Mouse (Mus musculus) liver, adult (tissue): ENCODE measurements around the gene 1600012H06Rik.

Source experiments
- GATA4 ChIP-seq: IDR thresholded peaks from 2 replicates; pipeline ENCODE4 v1.6.1; 2014; ENCODE audit warnings: mild to moderate bottlenecking, low read length; ENCODE audit not compliant: insufficient replicate concordance

Gene 1600012H06Rik

DNA sequence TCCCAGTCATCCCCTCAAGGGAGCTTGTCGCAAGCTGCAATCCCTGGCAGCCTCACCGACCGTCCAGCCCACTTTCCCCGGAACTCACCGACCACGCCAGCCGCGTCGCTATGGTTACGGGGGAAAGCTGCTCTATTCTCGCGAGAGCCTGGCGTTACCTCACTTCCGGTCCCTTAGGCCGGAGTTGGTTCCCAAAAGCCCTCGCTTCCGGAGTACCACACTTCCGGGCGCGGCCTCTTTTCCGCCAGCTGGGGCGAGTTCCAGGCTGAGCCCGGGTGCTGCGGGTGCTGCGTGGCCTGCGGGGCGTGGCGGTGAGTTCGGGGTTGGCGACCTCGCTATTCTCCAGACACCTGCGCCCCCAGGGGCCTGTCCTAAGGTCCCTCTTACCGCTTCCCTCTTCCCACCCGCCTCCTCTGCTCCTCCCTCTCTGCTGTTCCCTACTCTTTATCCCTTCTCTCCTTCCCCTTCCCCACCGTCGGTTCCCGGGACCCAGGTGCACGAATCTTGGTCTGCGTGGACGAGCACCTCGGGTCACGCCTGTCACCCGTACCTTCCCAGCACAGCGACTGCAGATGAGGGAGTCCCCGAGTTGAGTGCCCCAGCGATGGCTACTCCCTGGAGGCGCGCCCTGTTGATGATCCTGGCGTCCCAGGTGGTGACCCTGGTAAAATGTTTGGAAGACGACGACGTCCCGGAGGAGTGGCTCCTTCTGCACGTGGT, at the start of gene 1600012H06Rik, which contains the start of gene Wdr27:
1600012H06Rik (plus strand) TSS at position 176 of the 720 bp plus-strand sequence.
Wdr27 (minus strand) TSS at position 150 of the 720 bp plus-strand sequence.
- TF ChIP-seq GATA4, result peak; percentile 16; the same call in 1 of the 2 replicates

DNA sequence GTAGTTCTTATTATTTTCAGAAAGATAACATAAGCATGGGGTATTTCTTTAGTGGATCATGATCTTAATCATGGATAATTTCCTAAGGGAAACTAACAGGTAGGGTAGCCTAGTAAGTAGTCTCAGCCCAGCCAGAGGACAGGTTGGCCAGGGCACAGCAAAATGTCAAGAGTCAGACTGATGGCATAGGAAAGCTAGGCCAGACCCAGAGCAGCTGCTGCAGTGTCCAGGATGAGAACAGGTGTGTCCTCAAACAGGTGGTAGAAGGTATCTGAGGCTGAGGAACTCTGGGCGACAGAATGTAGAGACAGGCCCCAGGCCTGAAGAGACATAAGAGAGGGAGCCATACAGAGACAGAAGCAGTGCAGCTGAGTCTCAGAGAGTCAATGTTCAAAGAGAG, 44.0 kb upstream of the 1600012H06Rik start:
- TF ChIP-seq GATA4, result no peak

DNA sequence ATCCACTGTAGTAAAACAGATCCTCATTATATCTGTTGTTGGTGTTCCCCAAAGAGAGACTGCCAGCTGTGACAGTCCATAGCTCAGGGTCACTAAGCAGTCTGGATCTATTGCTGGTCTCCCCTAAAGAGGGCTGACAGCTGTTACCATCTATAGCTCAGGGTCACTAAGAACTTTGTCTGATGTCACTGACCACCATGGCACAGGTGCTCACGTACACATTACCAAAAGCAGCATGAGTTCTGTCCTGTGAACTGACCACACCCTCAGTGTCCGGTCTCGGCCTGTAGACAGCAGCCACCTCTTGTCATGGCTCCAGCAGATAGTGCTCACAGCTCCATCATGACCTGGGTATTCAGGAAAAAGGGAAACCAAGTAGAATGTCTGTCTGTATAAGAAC, 39.8 kb upstream of the 1600012H06Rik start:
- no peak for TF ChIP-seq GATA4

DNA sequence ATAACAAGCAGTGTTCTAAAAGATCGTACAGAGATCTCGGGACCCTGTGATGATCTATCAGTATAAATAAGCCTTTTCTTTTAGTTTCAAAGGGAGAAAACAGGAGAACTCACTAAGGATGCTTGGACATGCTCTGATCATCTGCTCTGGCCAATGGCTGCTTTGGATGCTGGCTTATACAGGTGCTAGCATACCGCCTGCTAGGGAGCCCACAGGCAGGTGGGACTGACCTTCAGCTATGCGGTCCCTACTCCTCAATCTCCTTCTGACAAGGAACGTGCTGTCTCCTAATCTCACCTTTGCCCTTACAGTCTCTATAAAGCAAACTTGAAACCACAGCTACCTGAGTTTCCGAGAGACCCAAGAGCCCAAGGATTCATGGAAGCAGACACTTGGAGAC, 38.8 kb upstream of the 1600012H06Rik start:
- no peak for TF ChIP-seq GATA4

DNA sequence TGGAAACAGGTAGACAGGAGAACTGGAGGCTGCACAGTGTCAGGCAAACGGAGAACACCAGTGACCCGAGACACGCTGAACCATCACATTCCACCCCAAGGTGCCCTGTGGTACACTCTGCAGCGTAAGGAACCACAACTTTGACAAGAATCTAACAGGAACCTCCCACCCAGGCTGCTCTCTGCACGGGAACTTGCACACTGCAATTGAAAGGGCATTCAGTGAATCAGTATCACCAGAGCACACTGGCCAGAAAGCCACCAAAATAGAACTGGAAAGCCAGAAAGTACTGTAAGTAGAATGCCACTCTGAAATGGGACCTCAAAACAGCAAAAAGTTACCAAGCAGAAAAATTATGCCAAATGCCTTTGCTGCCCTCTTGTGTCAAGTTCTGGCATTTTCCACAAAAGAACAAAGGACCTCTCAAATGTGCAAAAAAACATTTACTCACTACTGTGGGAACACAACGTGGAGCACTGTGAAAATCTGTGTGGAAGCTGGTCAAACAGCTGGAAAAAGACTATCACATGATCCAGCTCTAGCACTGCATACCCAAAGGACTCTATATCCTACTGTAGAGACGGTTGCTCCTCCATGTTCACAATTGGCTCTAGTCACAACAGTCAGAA, 38.2 kb upstream of the 1600012H06Rik start:
- TF ChIP-seq GATA4, result no peak

DNA sequence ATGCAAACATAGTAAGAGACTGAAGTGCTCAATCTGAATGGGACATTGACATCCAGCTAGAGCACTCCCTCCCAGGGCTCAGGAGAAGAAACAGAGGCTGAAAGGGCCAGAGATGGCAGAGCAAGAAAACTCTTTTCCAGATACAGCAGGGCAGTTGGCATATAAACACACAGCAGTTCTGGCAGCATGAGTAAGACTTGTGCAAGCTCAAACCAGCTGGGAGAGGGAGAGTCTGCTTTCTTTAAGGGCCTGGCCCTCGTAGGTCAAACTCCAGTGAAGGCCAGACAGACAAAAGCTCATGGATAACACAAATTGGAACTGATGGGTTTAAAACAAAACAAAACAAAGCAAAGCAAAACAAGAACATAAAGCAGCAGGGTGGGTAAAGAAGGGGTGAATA, 36.4 kb upstream of the 1600012H06Rik start:
- no peak for TF ChIP-seq GATA4

DNA sequence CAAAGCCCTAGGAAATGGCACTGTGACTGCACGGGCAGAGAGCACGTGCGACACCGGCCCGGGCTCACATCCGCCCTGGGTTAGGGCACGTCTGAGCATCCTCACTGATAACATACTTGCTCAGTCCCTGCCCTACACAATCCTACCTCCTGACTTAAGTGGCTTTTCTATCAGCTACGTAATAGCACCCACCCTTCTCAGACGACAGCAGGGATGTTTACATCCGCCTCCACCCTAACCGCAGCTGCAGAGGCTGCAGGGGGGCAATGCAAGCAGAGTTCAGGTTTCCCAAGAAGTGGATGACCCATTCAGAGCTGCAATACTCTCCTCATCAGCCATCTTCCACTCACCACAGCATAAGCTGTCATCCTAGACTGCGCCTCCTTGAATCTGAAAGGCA, 35.8 kb upstream of the 1600012H06Rik start:
- no peak for TF ChIP-seq GATA4

DNA sequence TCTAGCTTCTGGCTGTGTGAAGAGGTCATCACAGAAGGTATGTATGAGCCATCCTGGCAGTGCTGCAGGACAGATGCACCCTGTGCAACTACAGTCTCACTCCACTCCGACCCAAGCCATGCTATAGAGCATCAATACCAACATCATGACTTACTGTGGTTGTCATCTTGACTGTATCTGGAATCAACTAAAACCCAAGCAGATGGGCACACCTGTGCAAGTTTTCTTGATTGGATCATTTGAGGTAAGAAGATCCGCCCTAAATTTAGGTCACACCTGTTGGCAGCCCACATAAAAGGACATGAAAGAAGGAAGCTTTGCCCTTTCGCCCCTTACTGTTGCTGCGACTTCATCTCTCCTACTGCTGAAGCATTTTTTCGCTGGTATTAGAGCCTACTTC, 33.7 kb upstream of the 1600012H06Rik start:
- no peak for TF ChIP-seq GATA4

DNA sequence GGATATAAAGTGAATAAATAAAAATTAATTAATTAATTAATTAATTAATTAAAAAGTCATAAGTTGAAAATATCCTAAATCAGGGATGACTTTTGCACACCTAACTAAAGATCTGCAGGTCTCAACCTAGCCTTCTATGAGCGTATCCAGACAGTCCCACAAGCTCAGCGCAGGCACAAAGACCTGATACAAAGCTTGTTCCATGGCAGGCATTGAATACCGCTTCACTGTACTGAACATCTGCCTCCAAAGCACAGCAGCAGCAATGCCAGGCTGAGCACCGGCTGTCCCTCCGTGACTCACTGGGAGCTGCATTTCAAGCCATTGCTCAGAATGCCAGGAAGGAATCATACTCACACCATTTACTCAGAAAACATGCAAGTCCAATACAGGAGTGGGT, 32.2 kb upstream of the 1600012H06Rik start:
- TF ChIP-seq GATA4, result no peak

DNA sequence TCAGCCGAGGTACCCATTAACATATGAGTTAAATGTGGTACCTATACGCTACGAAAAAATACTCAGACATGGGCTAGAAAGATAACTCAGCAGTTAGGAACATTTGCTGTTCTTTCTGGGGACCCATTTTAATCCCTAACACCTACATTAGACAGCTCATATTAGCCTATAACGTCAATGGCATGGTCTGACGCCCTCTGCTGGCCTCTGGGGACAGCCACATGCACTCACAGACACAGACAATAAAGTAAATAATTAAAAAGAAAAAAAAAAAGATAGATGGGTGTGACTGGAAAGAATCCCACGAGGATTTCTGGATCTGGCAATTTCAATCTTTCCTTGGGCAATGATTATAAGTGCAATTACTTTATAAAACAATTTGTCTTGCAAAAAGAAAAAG, 30.6 kb upstream of the 1600012H06Rik start:
- TF ChIP-seq GATA4, result no peak

DNA sequence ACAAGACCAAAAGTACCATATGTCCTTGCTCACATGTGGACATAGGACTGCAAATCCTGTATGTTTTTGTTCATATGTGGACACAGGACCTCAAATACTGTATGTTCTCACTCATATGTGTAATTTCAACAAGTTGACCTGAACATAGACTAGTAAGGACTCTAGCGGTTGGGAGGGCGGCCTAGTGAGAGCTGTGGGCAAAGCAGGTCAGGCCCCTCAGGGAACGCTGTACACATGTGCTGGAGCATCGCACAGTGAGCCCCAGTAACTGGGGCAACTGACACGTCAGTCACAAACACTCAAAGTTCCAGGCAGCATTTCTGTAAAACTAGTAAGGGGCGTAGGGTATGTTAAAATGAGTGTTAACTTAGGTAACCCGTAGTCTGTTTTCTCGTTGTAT, 30.0 kb upstream of the 1600012H06Rik start:
- TF ChIP-seq GATA4, result no peak

DNA sequence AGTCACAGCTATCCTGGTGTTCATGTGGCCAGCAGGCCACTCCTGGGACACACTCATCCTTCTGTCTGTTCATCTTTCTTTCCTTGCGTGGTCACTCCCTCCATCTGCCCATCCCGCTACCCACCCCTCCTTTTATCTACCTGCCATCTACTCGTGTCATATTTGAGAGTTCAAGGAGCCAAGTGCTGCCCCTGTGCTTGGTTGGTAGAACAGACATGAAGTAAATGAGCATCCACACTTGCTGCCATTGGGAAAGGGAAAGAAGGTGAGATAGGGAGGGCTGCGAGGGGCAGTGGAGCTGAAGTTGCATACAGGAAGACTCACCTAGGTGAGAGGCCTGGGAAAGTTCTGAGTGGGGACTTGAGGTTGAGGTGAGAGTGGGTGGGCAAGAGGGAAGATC, 28.6 kb upstream of the 1600012H06Rik start:
- no peak for TF ChIP-seq GATA4

DNA sequence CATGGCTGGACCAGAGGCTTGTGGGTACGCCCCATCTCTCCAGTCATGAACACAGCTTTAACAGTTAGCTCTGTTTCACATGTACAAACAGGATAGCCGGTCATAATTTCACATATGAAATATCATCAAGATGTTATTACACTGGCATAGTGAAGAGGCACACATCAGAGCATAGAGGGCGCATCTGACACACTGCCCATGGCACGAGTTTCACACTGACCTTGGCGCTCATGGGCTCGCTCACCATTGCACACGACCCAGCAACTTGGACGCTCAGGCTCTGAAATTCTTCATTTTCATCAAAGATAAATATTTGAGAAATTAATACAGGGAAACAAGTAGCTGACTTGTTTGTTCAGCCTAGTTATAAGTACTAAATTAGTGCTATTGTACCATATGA, 25.1 kb upstream of the 1600012H06Rik start:
- no peak for TF ChIP-seq GATA4

DNA sequence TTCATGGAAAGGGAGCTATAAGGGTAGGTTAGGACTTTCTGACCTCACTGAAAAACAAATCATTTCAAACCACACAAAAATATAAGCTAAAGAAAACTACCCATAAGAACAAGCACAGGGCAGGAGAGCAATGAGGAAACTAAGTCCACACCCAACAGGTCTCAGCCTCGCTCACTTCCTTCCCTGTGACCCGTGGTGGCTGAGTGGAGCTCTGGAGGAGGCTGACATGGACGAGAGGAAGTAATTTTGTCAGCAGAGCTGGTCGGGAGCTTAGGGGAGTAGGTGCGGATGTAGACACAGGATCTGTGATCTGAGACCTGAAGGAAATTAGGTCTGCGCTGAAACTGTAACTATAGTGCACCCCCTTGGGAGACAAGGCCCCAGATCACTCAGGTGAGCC, 21.4 kb upstream of the 1600012H06Rik start:
- TF ChIP-seq GATA4, result no peak

DNA sequence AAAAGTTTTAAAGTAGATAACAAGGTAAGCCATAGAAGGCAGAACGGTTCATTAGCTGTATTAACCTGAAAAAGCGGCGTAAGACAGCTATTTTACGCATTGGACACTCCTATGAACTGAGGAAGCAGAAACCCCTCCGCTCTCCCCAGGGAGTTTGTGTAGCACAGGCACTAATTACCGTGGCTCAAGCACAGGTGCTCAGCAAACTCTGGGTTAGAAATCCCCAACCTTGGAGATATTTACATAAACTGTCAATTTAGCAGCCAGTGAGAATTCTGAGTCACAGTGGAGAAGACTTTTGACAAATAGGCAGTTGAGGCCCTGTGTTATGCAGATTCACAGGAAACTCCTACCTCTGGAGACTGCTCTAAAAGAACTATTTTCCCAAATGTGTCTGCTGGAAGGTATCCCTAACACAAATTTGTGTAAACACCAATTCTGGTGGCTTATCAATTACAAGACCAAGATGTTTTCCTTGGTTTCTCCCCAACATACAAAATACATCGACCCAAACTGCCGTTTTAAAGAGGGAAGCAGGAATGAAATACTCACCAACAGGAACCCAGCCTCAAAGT, 15.3 kb upstream of the 1600012H06Rik start:
- TF ChIP-seq GATA4, result no peak

DNA sequence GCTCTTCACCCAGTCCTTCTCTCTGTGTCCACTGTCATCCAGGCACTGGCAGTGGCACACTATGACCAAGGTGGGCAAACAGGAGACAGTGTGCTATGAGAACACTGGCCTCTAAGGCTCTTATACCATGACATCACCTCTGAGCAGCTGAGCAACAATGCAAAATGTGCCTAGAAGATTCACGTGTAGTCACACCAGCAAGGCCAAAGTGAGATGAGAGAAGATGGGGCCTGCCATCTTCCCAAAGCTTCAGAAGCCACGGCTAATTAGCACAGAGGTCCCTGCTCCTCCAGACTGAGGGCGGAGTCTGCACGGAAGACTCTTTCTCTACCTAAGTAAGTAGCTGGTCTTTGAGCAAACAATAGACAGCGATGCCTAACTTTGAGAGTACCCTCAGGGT, 14.4 kb upstream of the 1600012H06Rik start:
- no peak for TF ChIP-seq GATA4

DNA sequence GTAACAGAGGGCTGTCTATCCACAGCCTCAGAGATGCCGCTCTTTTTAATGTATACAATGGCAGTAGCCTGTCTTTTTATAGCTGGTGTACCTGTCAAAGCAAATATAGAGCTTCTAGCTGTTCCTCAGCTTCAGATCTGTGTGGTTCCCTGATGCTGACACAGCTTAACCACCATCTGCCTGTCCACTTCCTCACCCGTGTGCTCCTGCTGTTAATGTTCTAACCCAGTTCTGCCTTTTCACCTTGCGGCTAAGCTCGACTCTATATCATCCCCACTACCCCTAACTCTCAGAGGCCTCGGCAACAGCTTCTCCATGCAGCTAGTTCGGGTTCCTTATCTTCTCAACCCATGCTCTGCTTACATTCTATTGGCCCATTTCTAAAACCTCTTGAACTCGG, 12.3 kb upstream of the 1600012H06Rik start:
- TF ChIP-seq GATA4, result no peak

DNA sequence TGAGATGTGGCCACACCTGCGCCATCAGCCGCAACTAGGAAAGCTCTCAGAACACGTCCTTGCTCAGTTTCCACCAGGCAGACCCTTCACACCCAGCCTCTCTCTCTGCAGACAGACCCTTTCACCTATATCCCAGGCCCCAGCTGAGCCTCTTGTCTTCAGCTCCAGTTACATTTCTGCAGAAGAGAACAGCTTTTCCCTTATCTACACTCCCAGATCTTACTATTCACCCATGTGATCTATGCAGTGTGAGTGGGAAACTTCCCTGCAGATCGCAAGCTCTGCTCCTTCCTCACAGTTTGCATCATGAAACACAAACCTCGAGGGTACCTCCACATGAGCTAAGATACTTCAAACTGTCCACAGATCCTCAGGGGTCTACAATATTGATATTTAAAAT, 11.5 kb upstream of the 1600012H06Rik start:
- TF ChIP-seq GATA4, result no peak
